Mouse (Mus musculus) kidney, postnatal 0 days (tissue): ENCODE results near the gene Ptpn22. TPM values are rescaled to one million over a fixed set of nuclear protein-coding genes. Genes with fewer than 3 reads are reported as not detected.

ENCODE experiments used
- ATAC-seq: fragments of 200-750 bp; cut with Nextera tagmentation; replicated peaks from 2 replicates; pipeline ENCODE4 v1.8.0; 2017; ENCODE audit warnings: low read depth, moderate number of reproducible peaks, moderate TSS enrichment, moderate library complexity; ENCODE audit not compliant: low FRiP score
- DNase-seq: peaks from one replicate; pipeline ENCODE4 v3.0.0-alpha.2; 2016; ENCODE audit warnings: low spot score
- H3K27ac ChIP-seq: fragments of 300-500 bp; sonication (generic); 2 replicates; pipeline ENCODE4 v1.5.1; 2014; ENCODE audit warnings: mild to moderate bottlenecking
- H3K27me3 ChIP-seq: fragments of 300-500 bp; sonication (generic); 2 replicates; pipeline ENCODE4 v1.6.1; 2014; ENCODE audit warnings: low read length, mixed read lengths; ENCODE audit not compliant: insufficient read depth
- H3K36me3 ChIP-seq: fragments of 300-500 bp; sonication (generic); 2 replicates; pipeline ENCODE4 v1.6.1; 2014; ENCODE audit warnings: low read length, mixed read lengths; ENCODE audit not compliant: insufficient read depth
- H3K4me1 ChIP-seq: fragments of 300-500 bp; sonication (generic); replicated peaks from 2 replicates; pipeline ENCODE4 v1.6.1; 2014; ENCODE audit warnings: antibody characterized with exemption, low read length, mixed read lengths; ENCODE audit not compliant: insufficient read depth
- H3K4me2 ChIP-seq: fragments of 300-500 bp; sonication (generic); 2 replicates; pipeline ENCODE4 v1.6.1; 2014; ENCODE audit warnings: mild to moderate bottlenecking, low read length, moderate library complexity, mixed read lengths
- H3K4me3 ChIP-seq: fragments of 300-500 bp; sonication (generic); replicated peaks from 2 replicates; pipeline ENCODE4 v1.5.1; 2014; ENCODE audit warnings: low read depth, low read length
- H3K9ac ChIP-seq: fragments of 300-500 bp; sonication (generic); 2 replicates; pipeline ENCODE4 v1.6.1; 2014; ENCODE audit warnings: low read depth, low read length
- H3K9me3 ChIP-seq: fragments of 300-500 bp; sonication (generic); replicated peaks from 2 replicates; pipeline ENCODE4 v1.6.1; 2016; ENCODE audit warnings: low read length, inconsistent platforms, mixed read lengths
- CTCF ChIP-seq: IDR thresholded peaks from 2 replicates; pipeline ENCODE4 v1.5.1; 2016; ENCODE audit warnings: antibody characterized with exemption, low read depth, mild to moderate bottlenecking, moderate library complexity
- WGBS: fragments of 180-500 bp; shearing (Covaris S2); extraction: QIAGEN DNeasy Blood & Tissue Kit; methylation state at CpG from one replicate; pipeline ENCODE4 v1.1.7; 2014; 5-methylcytosine and 5-hydroxymethylcytosine counted together
- polyA plus RNA-seq: library from polyadenylated mRNA; unstranded; fragments of >200 nt; fragmentation: Nextera tagmentation; extraction: Ambion mirVana; gene quantifications from 2 replicates; pipeline ENCODE4 v1.2.1, GENCODE M21; 2015

Ptpn22 gene
- polyA plus RNA-seq, 1 experiment from 2014 or later, result 0.57 TPM

- 63% methylated on average over 3 of the region's 3 CpGs for WGBS
- no peak overlapping the region for H3K9ac ChIP-seq
Measured at GRCm38 (mm10) chr3:103916839-103917237, 57.2 kb downstream of the Ptpn22 start.

GRCm38 (mm10) chr3:103920094-103920493, 60.5 kb downstream of the Ptpn22 start:
- DNase-seq (no peak), ATAC-seq (no peak)
- Histone ChIP-seq H3K27me3 (no peaks in the 10 kb centered on the region), H3K4me2 (no peak overlapping the region), H3K27ac (no peak overlapping the region), H3K9me3 (no peaks in the 10 kb centered on the region), H3K4me1 (0 out of 2 replicates have a peak, but pooled peaks cover 13% of the 10 kb centered on the region), H3K4me3 (no peak overlapping the region), H3K36me3 (no peaks in the 10 kb centered on the region), H3K9ac (no peak overlapping the region)
- TF ChIP-seq CTCF, result no peak
- 86% methylated on average over 1 of the region's 1 CpGs for WGBS

More at GRCm38 (mm10) chr3:103916839-103917237, 57.2 kb downstream of the Ptpn22 start:
- Histone ChIP-seq H3K27me3 (no peaks in the 10 kb centered on the region), H3K9me3 (no peaks in the 10 kb centered on the region), H3K4me2 (peak overlapping the region; percentile 64), H3K4me1 (0 out of 2 replicates have a peak, but pooled peaks cover 4% of the 10 kb centered on the region), H3K4me3 (no peak overlapping the region), H3K36me3 (no peaks in the 10 kb centered on the region), H3K27ac (no peak overlapping the region)
- DNase-seq (no peak), ATAC-seq (no peak)
- no peak for TF ChIP-seq CTCF

GRCm38 (mm10) chr3:103925302-103925701, 65.7 kb downstream of the Ptpn22 start:
- H3K4me3 ChIP-seq, result no peak overlapping the region
- H3K27me3 ChIP-seq, result no peaks in the 10 kb centered on the region
- 0 out of 2 replicates have a peak, but pooled peaks cover 8% of the 10 kb centered on the region for H3K4me1 ChIP-seq
- WGBS, result 64% methylated on average over 3 of the region's 3 CpGs
- ATAC-seq (no peak), DNase-seq (no peak)
- H3K9me3 ChIP-seq, result no peaks in the 10 kb centered on the region
- no peak overlapping the region for H3K4me2 ChIP-seq
- no peak for TF ChIP-seq CTCF
- no peaks in the 10 kb centered on the region for H3K36me3 ChIP-seq
- H3K27ac ChIP-seq, result no peak overlapping the region
- no peak overlapping the region for H3K9ac ChIP-seq

- no peak overlapping the region for H3K4me3 ChIP-seq
Measured at GRCm38 (mm10) chr3:103927511-103927910, 67.9 kb downstream of the Ptpn22 start.

GRCm38 (mm10) chr3:103944794-103945562, 85.4 kb downstream of the Ptpn22 start:
- no peak overlapping the region for H3K4me3 ChIP-seq
- no peaks in the 10 kb centered on the region for H3K4me1 ChIP-seq
- ATAC-seq, result no peak
- WGBS, result 94% methylated on average over 1 of the region's 1 CpGs
- no peak for DNase-seq
- H3K4me2 ChIP-seq, result no peak overlapping the region
- H3K9ac ChIP-seq, result no peak overlapping the region
- no peaks in the 10 kb centered on the region for H3K36me3 ChIP-seq
- H3K9me3 ChIP-seq, result no peaks in the 10 kb centered on the region
- TF ChIP-seq CTCF, result no peak
- H3K27me3 ChIP-seq, result no peaks in the 10 kb centered on the region
- H3K27ac ChIP-seq, result no peak overlapping the region

More at GRCm38 (mm10) chr3:103927511-103927910, 67.9 kb downstream of the Ptpn22 start:
- 57% methylated on average over 6 of the region's 6 CpGs for WGBS
- no peak overlapping the region for H3K27ac ChIP-seq
- H3K27me3 ChIP-seq, result no peaks in the 10 kb centered on the region
- H3K9ac ChIP-seq, result no peak overlapping the region
- 0 out of 2 replicates have a peak, but pooled peaks cover 8% of the 10 kb centered on the region for H3K4me1 ChIP-seq
- no peak for TF ChIP-seq CTCF
- H3K36me3 ChIP-seq, result no peaks in the 10 kb centered on the region
- H3K4me2 ChIP-seq, result no peak overlapping the region
- DNase-seq, result peak; percentile 11
- ATAC-seq, result no peak
- no peaks in the 10 kb centered on the region for H3K9me3 ChIP-seq

GRCm38 (mm10) chr3:103948666-103949065, 89.1 kb downstream of the Ptpn22 start:
- H3K9ac ChIP-seq, result no peak overlapping the region
- no peaks in the 10 kb centered on the region for H3K36me3 ChIP-seq
- H3K4me2 ChIP-seq, result no peak overlapping the region
- whole genome bisulfite sequencing, result 90% methylated on average over 7 of the region's 7 CpGs
- DNase-seq (no peak), ATAC-seq (no peak)
- TF ChIP-seq CTCF, result no peak
- H3K4me3 ChIP-seq, result no peak overlapping the region
- no peaks in the 10 kb centered on the region for H3K4me1 ChIP-seq
- H3K27ac ChIP-seq, result no peak overlapping the region
- H3K9me3 ChIP-seq, result no peaks in the 10 kb centered on the region
- H3K27me3 ChIP-seq, result no peaks in the 10 kb centered on the region
